Comparison of ENCODE assay signal across 25 mouse cellular contexts in genomic region chr3:131779803-131780202, GRCm38 (mm10).
"Had no signal": no experiment of that assay in that cellular context is flagged by ENCODE, and none has a peak within 500 bp of the region (broad histone marks: within the 10 kb centered on the region; RNA-seq: fewer than 3 reads in every experiment).

No protein-coding gene starts in this region.

- H3K27me3 ChIP-seq: heart, embryonic 12.5 days; hindbrain, embryonic 12.5 days; intestine, embryonic 15.5 days; limb, embryonic 12.5 days; liver, embryonic 13.5 days had no signal

- H3K36me3 ChIP-seq: heart, embryonic 10.5 days; heart, embryonic 12.5 days; hindbrain, embryonic 10.5 days; hindbrain, embryonic 12.5 days; intestine, embryonic 15.5 days; limb, embryonic 10.5 days; limb, embryonic 12.5 days; liver, embryonic 13.5 days had no signal

- H3K27ac ChIP-seq: heart, embryonic 10.5 days; hindbrain, embryonic 10.5 days; hindbrain, embryonic 12.5 days; hindbrain, embryonic 14.5 days; intestine, embryonic 15.5 days; layer of hippocampus, adult 2 months; left cerebral cortex, adult 2 months; limb, embryonic 10.5 days; limb, embryonic 12.5 days; liver, embryonic 13.5 days had no signal

- H3K9ac ChIP-seq: heart, embryonic 12.5 days; hindbrain, embryonic 12.5 days; hindbrain, embryonic 14.5 days; intestine, embryonic 15.5 days; limb, embryonic 12.5 days; liver, embryonic 13.5 days had no signal

- H3K4me2 ChIP-seq: heart, embryonic 12.5 days; hindbrain, embryonic 12.5 days; hindbrain, embryonic 14.5 days; intestine, embryonic 15.5 days; limb, embryonic 12.5 days; liver, embryonic 11.5 days; liver, embryonic 13.5 days had no signal

- ATAC-seq: hindbrain, embryonic 16.5 days; inflammation-experienced regulatory T-cells, adult 6 months; intestine, embryonic 15.5 days; intestine, postnatal 0 days had no signal

- H3K9me3 ChIP-seq: heart, embryonic 10.5 days; heart, embryonic 12.5 days; hindbrain, embryonic 10.5 days; hindbrain, embryonic 12.5 days; intestine, embryonic 15.5 days; limb, embryonic 10.5 days; limb, embryonic 12.5 days had no signal

- H3K4me1 ChIP-seq: heart, embryonic 10.5 days; heart, embryonic 12.5 days; hindbrain, embryonic 10.5 days; hindbrain, embryonic 12.5 days; intestine, embryonic 15.5 days; limb, embryonic 12.5 days; liver, embryonic 13.5 days had no signal

- H3K4me3 ChIP-seq: heart, embryonic 10.5 days; heart, embryonic 12.5 days; hindbrain, embryonic 10.5 days; hindbrain, embryonic 12.5 days; intestine, embryonic 15.5 days; layer of hippocampus, adult 2 months; left cerebral cortex, adult 2 months; limb, embryonic 10.5 days; limb, embryonic 12.5 days; liver, embryonic 13.5 days had no signal

- DNase-seq: gastrocnemius, postnatal 14 days; heart, adult 18-20 months; heart, postnatal 10 days; heart, postnatal 4 days; kidney, adult 18-20 months; kidney, adult 8-10 months; kidney, postnatal 10 days; kidney, postnatal 25 days; kidney, postnatal 4 days; liver; liver, embryonic 13.5 days had no signal
